Mouse (Mus musculus) embryonic facial prominence, embryonic 14.5 days (tissue): ENCODE results near the gene Inava. TPM values are rescaled to one million over a fixed set of nuclear protein-coding genes. Genes with fewer than 3 reads are reported as not detected.

Source experiments
- ATAC-seq: fragments of 200-750 bp; cut with Nextera tagmentation; 2 replicates; pipeline ENCODE4 v1.8.0; 2017; ENCODE audit warnings: low read depth, moderate number of reproducible peaks, moderate TSS enrichment
- DNase-seq: peaks from one replicate; pipeline ENCODE4 v3.0.0-alpha.2; 2015; ENCODE audit warnings: low spot score
- H3K27ac ChIP-seq: fragments of 300-500 bp; sonication (generic); replicated peaks from 2 replicates; pipeline ENCODE4 v1.5.1; 2014; ENCODE audit warnings: low read depth, mild to moderate bottlenecking, low read length, moderate library complexity
- H3K27me3 ChIP-seq: fragments of 300-500 bp; sonication (generic); replicated peaks from 2 replicates; pipeline ENCODE4 v1.6.1; 2014; ENCODE audit warnings: low read length; ENCODE audit not compliant: control insufficient read depth, insufficient read depth
- H3K36me3 ChIP-seq: fragments of 300-500 bp; sonication (generic); 2 replicates; pipeline ENCODE4 v1.6.1; 2014; ENCODE audit warnings: low read length, mixed read lengths; ENCODE audit not compliant: control insufficient read depth, insufficient read depth
- H3K4me1 ChIP-seq: fragments of 300-500 bp; sonication (generic); 2 replicates; pipeline ENCODE4 v1.6.1; 2014; ENCODE audit warnings: antibody characterized with exemption, low read length; ENCODE audit not compliant: control insufficient read depth, insufficient read depth
- H3K4me2 ChIP-seq: fragments of 300-500 bp; sonication (generic); 2 replicates; pipeline ENCODE4 v1.6.1; 2014; ENCODE audit warnings: low read depth, mild to moderate bottlenecking, low read length, moderate library complexity, mixed read lengths
- H3K4me3 ChIP-seq: fragments of 300-500 bp; sonication (generic); 2 replicates; pipeline ENCODE4 v1.5.1; 2014; ENCODE audit warnings: low read depth, mild to moderate bottlenecking, low read length
- H3K9ac ChIP-seq: fragments of 300-500 bp; sonication (generic); 2 replicates; pipeline ENCODE4 v1.6.1; 2014; ENCODE audit warnings: low read depth, mild to moderate bottlenecking, low read length, moderate library complexity, mixed read lengths
- H3K9me3 ChIP-seq: fragments of 300-500 bp; sonication (generic); 2 replicates; pipeline ENCODE4 v1.6.1; 2016; ENCODE audit warnings: low read length; ENCODE audit not compliant: control insufficient read depth
- WGBS: fragments of 180-500 bp; shearing (Covaris S2); extraction: QIAGEN DNeasy Blood & Tissue Kit; methylation state at CpG from one replicate; pipeline ENCODE4 v1.1.7; 2014; 5-methylcytosine and 5-hydroxymethylcytosine counted together
- polyA plus RNA-seq: library from polyadenylated mRNA; unstranded; fragments of >200 nt; fragmentation: Nextera tagmentation; extraction: Ambion mirVana; gene quantifications from 2 replicates; pipeline ENCODE4 v1.2.1, GENCODE M21; 2014

Gene Inava
- polyA plus RNA-seq, 1 experiment from 2014 or later, result 8.0 TPM

DNA sequence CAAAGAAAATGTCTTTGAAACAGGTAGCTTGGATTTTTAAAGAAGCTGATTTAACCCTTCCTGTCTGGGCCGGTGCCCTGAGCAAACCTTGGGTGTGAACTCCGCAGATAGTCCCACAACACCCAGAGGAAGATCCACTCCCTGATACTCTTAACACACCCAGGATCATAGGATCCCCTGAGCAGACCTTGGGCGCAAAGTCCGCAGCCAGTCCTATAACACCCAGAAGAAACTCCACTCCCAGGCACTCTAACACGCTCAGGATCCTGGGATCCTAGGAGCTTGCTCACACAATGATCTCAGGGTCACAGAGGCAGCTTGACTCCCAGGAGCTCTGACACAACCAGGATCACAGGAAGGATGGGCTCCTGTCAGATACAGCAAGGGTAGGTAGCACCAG lies 44.0 kb downstream of the Inava start:
- DNase-seq (no peak), ATAC-seq (no peak)
- Histone ChIP-seq H3K4me3 (no peak overlapping the region), H3K9ac (no peak overlapping the region), H3K27ac (no peak overlapping the region), H3K4me1 (no peaks in the 10 kb centered on the region), H3K4me2 (no peak overlapping the region), H3K27me3 (no peaks in the 10 kb centered on the region), H3K9me3 (no peaks in the 10 kb centered on the region), H3K36me3 (no peaks in the 10 kb centered on the region)
- 87% methylated on average over 5 of the region's 5 CpGs for WGBS

DNA sequence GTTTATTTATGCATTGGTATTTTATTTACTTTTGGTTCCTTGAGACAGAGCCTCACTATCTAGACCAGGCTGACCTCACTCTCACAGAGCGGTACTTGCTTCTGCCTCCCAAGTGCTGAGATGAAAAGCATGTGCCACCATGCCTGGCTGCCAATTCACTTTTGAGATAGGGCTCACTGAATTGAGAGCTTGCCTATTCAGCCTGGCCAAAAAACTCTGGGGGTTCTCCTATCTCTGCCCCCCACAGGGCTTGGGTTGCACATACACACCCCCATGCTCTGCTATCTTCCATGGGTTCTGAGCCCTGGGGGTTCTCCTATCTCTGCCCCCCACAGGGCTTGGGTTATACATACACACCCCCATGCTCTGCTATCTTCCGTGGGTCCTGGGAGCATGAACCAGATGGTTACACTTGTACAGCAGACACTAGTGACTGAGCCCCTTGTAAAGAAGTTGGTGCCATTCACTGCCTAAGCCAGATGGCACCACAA lies 54.5 kb downstream of the Inava start:
- 72% methylated on average over 2 of the region's 2 CpGs for WGBS
- H3K4me1 ChIP-seq, result no peaks in the 10 kb centered on the region
- H3K4me3 ChIP-seq, result no peak overlapping the region
- no peak for DNase-seq
- H3K4me2 ChIP-seq, result no peak overlapping the region
- H3K9me3 ChIP-seq, result no peaks in the 10 kb centered on the region
- ATAC-seq, result no peak
- H3K9ac ChIP-seq, result no peak overlapping the region
- H3K36me3 ChIP-seq, result 0 out of 2 replicates have a peak, but pooled peaks cover 5% of the 10 kb centered on the region
- no peaks in the 10 kb centered on the region for H3K27me3 ChIP-seq
- H3K27ac ChIP-seq, result no peak overlapping the region

DNA sequence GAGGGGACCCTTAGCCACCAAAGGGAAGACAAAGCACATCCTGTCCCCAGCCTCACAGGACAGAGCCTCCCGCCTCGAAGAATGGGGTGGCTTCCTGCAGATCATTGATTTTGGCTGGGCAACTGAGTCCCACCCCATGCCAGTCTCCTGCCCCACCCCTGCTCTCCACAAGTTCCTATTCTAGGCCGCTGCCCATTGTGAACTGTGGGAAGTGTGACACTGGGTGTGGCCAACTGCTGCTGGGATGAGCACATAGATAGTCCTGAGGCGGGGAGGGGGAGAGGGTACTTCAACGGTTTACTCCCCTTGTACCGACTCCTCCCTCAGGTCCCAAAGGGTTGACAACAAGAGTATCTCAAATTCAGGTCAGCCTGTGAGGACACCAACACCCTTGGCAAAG lies 55.3 kb downstream of the Inava start:
- Histone ChIP-seq H3K27ac (no peak overlapping the region), H3K36me3 (0 out of 2 replicates have a peak, but pooled peaks cover 5% of the 10 kb centered on the region), H3K27me3 (no peaks in the 10 kb centered on the region), H3K4me3 (no peak overlapping the region), H3K9me3 (no peaks in the 10 kb centered on the region), H3K4me2 (no peak overlapping the region), H3K4me1 (no peaks in the 10 kb centered on the region), H3K9ac (no peak overlapping the region)
- DNase-seq (no peak), ATAC-seq (no peak)
- 49% methylated on average over 6 of the region's 6 CpGs for WGBS

DNA sequence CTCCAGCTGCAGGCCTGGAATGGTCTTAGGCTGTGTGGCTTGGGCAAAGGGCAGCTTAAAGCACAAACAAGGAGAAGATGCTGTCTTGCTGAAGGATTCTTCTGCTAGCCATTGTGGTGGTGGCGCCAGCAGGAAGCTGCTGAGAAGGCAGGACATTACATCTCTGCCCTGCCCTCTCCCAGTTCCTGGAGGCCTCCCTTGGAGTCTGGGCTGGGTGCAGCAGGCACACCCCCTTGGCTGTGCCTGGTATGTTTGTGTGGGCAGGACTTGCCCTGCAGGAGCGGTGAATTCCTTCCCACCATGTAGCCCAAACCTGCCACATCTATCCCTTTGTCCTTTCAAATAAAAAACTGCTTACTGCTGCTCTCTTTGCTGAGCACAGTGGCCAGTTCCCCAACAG lies 57.0 kb downstream of the Inava start:
- Histone ChIP-seq H3K27me3 (no peaks in the 10 kb centered on the region), H3K4me3 (no peak overlapping the region), H3K4me2 (no peak overlapping the region), H3K4me1 (no peaks in the 10 kb centered on the region), H3K27ac (no peak overlapping the region), H3K9me3 (no peaks in the 10 kb centered on the region), H3K36me3 (peaks cover 12% of the 10 kb centered on the region; the same call in 1 of the 2 replicates), H3K9ac (no peak overlapping the region)
- ATAC-seq (no peak), DNase-seq (no peak)
- WGBS, result 87% methylated on average over 2 of the region's 2 CpGs

DNA sequence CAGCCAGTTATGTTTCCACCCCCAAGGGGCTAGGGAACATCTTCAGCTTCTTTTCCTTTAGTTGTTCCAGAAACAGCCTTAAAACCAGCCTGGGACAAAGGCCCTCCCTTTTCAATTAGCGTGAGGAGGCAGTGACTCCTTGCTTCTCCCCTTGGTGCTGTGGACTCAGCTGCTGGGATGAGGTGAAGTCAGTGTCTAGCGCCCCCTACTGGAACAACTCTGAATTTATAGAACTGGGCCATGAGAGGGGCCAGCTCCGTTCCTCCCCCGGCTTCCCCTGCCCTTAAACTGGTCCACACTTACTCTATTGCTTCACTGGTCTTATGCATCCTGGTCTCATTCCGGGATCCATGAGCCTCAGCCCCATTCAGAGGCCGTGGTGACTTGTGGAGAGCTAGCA lies 58.9 kb downstream of the Inava start:
- Histone ChIP-seq H3K4me1 (no peaks in the 10 kb centered on the region), H3K9ac (no peak overlapping the region), H3K27ac (no peak overlapping the region), H3K4me3 (no peak overlapping the region), H3K27me3 (no peaks in the 10 kb centered on the region), H3K9me3 (no peaks in the 10 kb centered on the region), H3K36me3 (peaks cover 22% of the 10 kb centered on the region; the same call in 1 of the 2 replicates), H3K4me2 (no peak overlapping the region)
- DNase-seq, result peak; percentile 16
- 46% methylated on average over 6 of the region's 6 CpGs for WGBS
- ATAC-seq, result no peak

DNA sequence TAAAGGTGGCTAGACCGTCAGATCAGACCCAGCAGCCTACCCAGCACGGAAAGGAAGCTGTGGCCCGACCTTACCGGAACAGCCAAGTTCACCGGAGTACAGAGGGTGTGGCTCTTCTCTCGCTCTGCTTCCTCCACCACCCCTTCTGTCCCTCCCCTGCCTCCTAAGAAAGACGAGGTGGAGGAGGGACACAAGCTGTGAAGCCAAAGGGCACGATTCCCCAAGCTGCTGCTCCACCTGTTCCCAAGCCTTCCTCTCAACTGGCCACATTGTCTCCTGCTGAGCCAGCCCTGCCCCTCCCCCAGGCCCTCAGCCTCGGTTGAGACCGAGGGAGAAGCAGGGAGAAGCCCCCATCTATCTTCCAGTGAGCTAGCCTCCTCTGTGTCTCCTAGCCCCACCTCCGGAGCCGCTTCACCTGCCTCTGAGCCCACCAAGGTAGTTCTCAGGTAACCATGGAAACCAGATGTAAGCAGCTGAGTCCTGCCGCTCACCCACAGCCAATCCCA lies 59.9 kb downstream of the Inava start:
- Histone ChIP-seq H3K9ac (no peak overlapping the region), H3K4me3 (no peak overlapping the region), H3K9me3 (no peaks in the 10 kb centered on the region), H3K4me2 (peak overlapping the region; percentile 19), H3K27me3 (no peaks in the 10 kb centered on the region), H3K27ac (no peak overlapping the region), H3K4me1 (no peaks in the 10 kb centered on the region), H3K36me3 (peaks cover 22% of the 10 kb centered on the region; the same call in 1 of the 2 replicates)
- DNase-seq (peak; percentile 36), ATAC-seq (no peak)
- 21% methylated on average over 11 of the region's 13 CpGs for WGBS

DNA sequence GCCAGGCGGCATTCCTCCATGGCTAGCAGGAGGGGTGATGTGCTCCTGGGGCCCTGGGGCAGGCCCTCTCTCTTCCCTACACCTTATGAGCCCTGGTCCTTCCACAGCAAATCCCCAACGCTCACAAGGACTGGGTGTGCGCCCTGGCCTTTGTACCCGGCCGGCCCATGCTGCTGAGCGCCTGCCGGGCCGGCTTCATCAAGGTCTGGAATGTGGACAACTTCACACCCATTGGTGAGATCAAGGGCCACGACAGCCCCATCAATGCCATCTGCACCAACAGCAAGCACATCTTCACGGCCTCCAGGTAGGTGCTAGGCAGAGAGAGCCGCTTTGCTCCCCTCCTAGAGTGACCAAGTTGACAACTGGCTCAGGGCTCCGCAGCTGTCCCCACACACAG lies 61.4 kb downstream of the Inava start:
- 80% methylated on average over 12 of the region's 12 CpGs for WGBS
- DNase-seq (no peak), ATAC-seq (no peak)
- Histone ChIP-seq H3K27me3 (no peaks in the 10 kb centered on the region), H3K27ac (no peak overlapping the region), H3K4me2 (no peak overlapping the region), H3K36me3 (peaks cover 22% of the 10 kb centered on the region; the same call in 1 of the 2 replicates), H3K4me1 (no peaks in the 10 kb centered on the region), H3K9ac (no peak overlapping the region), H3K9me3 (no peaks in the 10 kb centered on the region), H3K4me3 (no peak overlapping the region)

DNA sequence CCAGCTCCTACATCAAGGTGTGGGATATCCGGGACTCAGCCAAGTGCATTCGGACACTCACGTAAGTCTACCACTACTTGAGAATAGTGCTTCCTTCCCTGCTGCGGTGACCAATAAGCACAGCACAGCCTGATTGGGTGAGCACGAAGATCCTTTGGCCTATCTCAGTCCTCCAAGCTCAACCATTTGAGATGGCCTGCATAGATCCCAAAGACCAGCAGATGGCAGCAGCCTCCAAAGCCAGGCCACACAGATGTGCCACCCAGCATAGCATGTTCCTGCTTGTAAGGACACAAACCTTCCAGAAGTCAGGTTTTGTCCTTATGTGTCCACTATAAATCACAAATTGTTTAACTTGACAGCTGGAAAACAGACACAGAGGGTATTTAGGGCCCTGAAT lies 64.0 kb downstream of the Inava start:
- Histone ChIP-seq H3K27me3 (no peaks in the 10 kb centered on the region), H3K4me2 (no peak overlapping the region), H3K9me3 (no peaks in the 10 kb centered on the region), H3K9ac (no peak overlapping the region), H3K27ac (no peak overlapping the region), H3K36me3 (peaks cover 20% of the 10 kb centered on the region; the same call in 1 of the 2 replicates), H3K4me3 (no peak overlapping the region), H3K4me1 (no peaks in the 10 kb centered on the region)
- peak; percentile 92 for DNase-seq
- peak; percentile 76 for ATAC-seq
- WGBS, result 7% methylated on average over 5 of the region's 5 CpGs

DNA sequence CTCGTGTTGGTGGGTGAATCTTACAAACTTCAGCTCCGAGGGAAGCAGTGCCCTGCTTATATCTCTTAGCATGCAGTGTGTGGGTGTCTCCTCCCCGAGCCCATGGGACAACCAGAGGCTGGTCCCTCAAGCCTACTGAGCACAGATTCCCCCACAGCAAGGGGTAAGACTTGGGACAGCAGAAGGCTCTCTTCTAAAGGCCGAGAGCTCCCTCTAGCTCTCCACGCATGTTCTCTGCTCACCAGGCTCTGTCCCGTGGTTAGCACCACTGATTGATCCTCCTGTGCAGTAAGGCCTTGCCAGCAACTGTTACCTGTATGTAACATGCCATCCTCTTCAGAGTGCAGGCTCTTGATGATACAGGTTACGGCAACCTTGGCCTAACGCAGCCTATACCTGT lies 66.4 kb downstream of the Inava start:
- no peak overlapping the region for H3K9ac ChIP-seq
- H3K4me1 ChIP-seq, result no peaks in the 10 kb centered on the region
- no peak overlapping the region for H3K4me2 ChIP-seq
- ATAC-seq (no peak), DNase-seq (peak; percentile 56)
- H3K27me3 ChIP-seq, result no peaks in the 10 kb centered on the region
- H3K36me3 ChIP-seq, result peaks cover 33% of the 10 kb centered on the region; the same call in 1 of the 2 replicates
- no peak overlapping the region for H3K4me3 ChIP-seq
- no peak overlapping the region for H3K27ac ChIP-seq
- WGBS, result 66% methylated on average over 8 of the region's 8 CpGs
- no peaks in the 10 kb centered on the region for H3K9me3 ChIP-seq
